Comparison of ENCODE assay signal across 9 mouse cellular contexts in genomic region chr1:170771437-170772003, GRCm38 (mm10).
DNase-seq lines count a peak whose midpoint lies in the region; ATAC-seq and TF ChIP-seq lines count a peak whose summit lies in the region.
"Had no signal": no experiment of that assay in that cellular context is flagged by ENCODE, and none has a peak within 500 bp of the region (broad histone marks: within the 10 kb centered on the region; RNA-seq: fewer than 3 reads in every experiment).

No protein-coding gene starts in this region.

- H3K4me1 ChIP-seq in heart, postnatal 0 days (ENCODE audit: control insufficient read depth, insufficient read depth): peaks cover 7% of the 10 kb centered on the region; the same call in 1 of the 2 replicates

- H3K27ac ChIP-seq in heart, postnatal 0 days (ENCODE audit: low read depth): peak overlapping the region; percentile 12

- TF ChIP-seq CTCF in heart, postnatal 0 days (IDR thresholded peaks at IDR 0.05; ENCODE audit: low read depth): no peak

- 45% methylated on average over 25 of the region's 25 CpGs for WGBS in heart, postnatal 0 days

- peaks cover 15% of the 10 kb centered on the region for H3K36me3 ChIP-seq in heart, postnatal 0 days (replicated peaks; ENCODE audit: control insufficient read depth, insufficient read depth, low read length)

- H3K4me2 ChIP-seq in heart, postnatal 0 days (ENCODE audit: low read depth, low read length): peak overlapping the region; percentile 44

- no peak for TF ChIP-seq EP300 in heart, postnatal 0 days (IDR thresholded peaks at IDR 0.05; ENCODE audit: low read depth)

- ATAC-seq in heart, postnatal 0 days (ENCODE audit: insufficient read depth, low read depth): no peak
- ATAC-seq: liver, postnatal 0 days had no signal

- peak overlapping the region; percentile 19; the same call in 1 of the 2 replicates for H3K4me3 ChIP-seq in heart, postnatal 0 days (ENCODE audit: low read depth, low read length)

- peak; percentile 38 to 39 for DNase-seq in heart, adult 18-20 months
- no peak for DNase-seq in heart, adult 8-10 months (ENCODE audit: low spot score)
- peak; percentile 53 for DNase-seq in heart, postnatal 0 days (ENCODE audit: low spot score)
- peak; percentile 39 to 43 for DNase-seq in lung, adult 18-20 months
- peak; percentile 24 for DNase-seq in urinary bladder, adult 2 months (ENCODE audit: low spot score)
- no peak for DNase-seq in embryo, embryonic 10.5 days (ENCODE audit: low spot score)
- no peak for DNase-seq in layer of hippocampus, adult 9-10 months (ENCODE audit: low spot score)
- DNase-seq in right cerebral cortex, postnatal 4 days: no peak
- DNase-seq: liver, postnatal 0 days had no signal

- no peak overlapping the region for H3K9ac ChIP-seq in heart, postnatal 0 days (replicated peaks; ENCODE audit: low read depth, low read length)
- H3K9ac ChIP-seq: liver, postnatal 0 days had no signal

- H3K9me3 ChIP-seq in heart, postnatal 0 days (replicated peaks; ENCODE audit: control insufficient read depth, low read length): no peaks in the 10 kb centered on the region

- no peaks in the 10 kb centered on the region for H3K27me3 ChIP-seq in heart, postnatal 0 days (ENCODE audit: control insufficient read depth, insufficient read depth, low read length)

Comparison
In these comparisons a context has a peak if more than half of its experiments do, and no peak if none do; other contexts are left out.
1. DNase-seq: peak in heart, adult 18-20 months (2 of 2), heart, postnatal 0 days (single experiment), lung, adult 18-20 months (2 of 2) and urinary bladder, adult 2 months (single experiment); none in heart, adult 8-10 months (single experiment), embryo, embryonic 10.5 days (single experiment), layer of hippocampus, adult 9-10 months (single experiment) and right cerebral cortex, postnatal 4 days (single experiment).